Mouse (Mus musculus) erythroblast, embryonic 14.5 days (primary cell): Measurements from ENCODE around the gene Pstpip1. TPM values are rescaled to one million over a fixed set of nuclear protein-coding genes. Genes with fewer than 3 reads are reported as not detected.

Experiments used
- H3K27me3 ChIP-seq: 2 replicates; pipeline ENCODE4 v1.6.1; 2012; ENCODE audit warnings: inconsistent platforms; ENCODE audit not compliant: control insufficient read depth
- H3K36me3 ChIP-seq: 2 replicates; pipeline ENCODE4 v1.6.1; 2012; ENCODE audit warnings: mild to moderate bottlenecking, inconsistent platforms; ENCODE audit not compliant: control insufficient read depth
- H3K4me1 ChIP-seq: 2 replicates; pipeline ENCODE4 v1.6.1; 2012; ENCODE audit warnings: inconsistent platforms; ENCODE audit not compliant: control insufficient read depth
- H3K4me3 ChIP-seq: replicated peaks from 2 replicates; pipeline ENCODE3; 2012; ENCODE audit warnings: moderate library complexity, mild to moderate bottlenecking, inconsistent platforms
- H3K9me3 ChIP-seq: 2 replicates; pipeline ENCODE4 v1.6.1; 2012; ENCODE audit warnings: low read length, inconsistent platforms, mixed read lengths; ENCODE audit not compliant: control insufficient read depth
- GATA1 ChIP-seq: IDR thresholded peaks from 2 replicates; pipeline ENCODE4 v1.6.1; 2012; ENCODE audit warnings: low read length, inconsistent platforms, mixed read lengths
- TAL1 ChIP-seq: IDR thresholded peaks from 3 replicates; pipeline ENCODE4 v1.6.1; 2012; ENCODE audit warnings: low read length, inconsistent platforms, mixed read lengths
- polyA plus RNA-seq: library from polyadenylated mRNA; stranded (reverse); fragments of >175 nt; gene quantifications from 2 replicates; pipeline ENCODE4 v1.2.3, GENCODE M21; 2012

Pstpip1 gene
- 0.06 TPM in 1 of 2 replicates, not detected in the other for polyA plus RNA-seq

- H3K4me1 ChIP-seq: no peaks in the 10 kb centered on the region
- no peaks in the 10 kb centered on the region for H3K9me3 ChIP-seq
- TF ChIP-seq TAL1 (no peak), GATA1 (no peak)
- no peaks in the 10 kb centered on the region for H3K27me3 ChIP-seq
- no peak within 1 kb of the TSS for H3K4me3 ChIP-seq
- no peaks in the 10 kb centered on the region for H3K36me3 ChIP-seq
Measured at GRCm38 (mm10) chr9:56089778-56090520, at the start of gene Pstpip1. Gene Pstpip1 (plus strand): TSS chr9:56089962.

GRCm38 (mm10) chr9:56041372-56042180 lies 48.2 kb upstream of the Pstpip1 start, which contains the start of gene Rcn2:
Gene Rcn2 (plus strand): TSS chr9:56041845.
- Histone ChIP-seq H3K27me3 (peaks cover 3% of the 10 kb centered on the region; the same call in 1 of the 2 replicates), H3K4me1 (peaks cover 16% of the 10 kb centered on the region), H3K9me3 (no peaks in the 10 kb centered on the region), H3K36me3 (peaks cover 2% of the 10 kb centered on the region; the same call in 1 of the 2 replicates), H3K4me3 (peak within 1 kb of the TSS; percentile 82)
- TF ChIP-seq TAL1 (no peak), GATA1 (no peak)

- peaks cover 3% of the 10 kb centered on the region; the same call in 1 of the 2 replicates for H3K27me3 ChIP-seq
- H3K9me3 ChIP-seq: no peaks in the 10 kb centered on the region
- H3K4me3 ChIP-seq: peak overlapping the region; percentile 82
- peaks cover 2% of the 10 kb centered on the region; the same call in 1 of the 2 replicates for H3K36me3 ChIP-seq
- H3K4me1 ChIP-seq: peaks cover 16% of the 10 kb centered on the region
- no peak for TF ChIP-seq TAL1
- TF ChIP-seq GATA1: no peak
Measured at GRCm38 (mm10) chr9:56042181-56042621, 47.6 kb upstream of the Pstpip1 start.

GRCm38 (mm10) chr9:56053796-56054195 lies 36.0 kb upstream of the Pstpip1 start:
- H3K4me3 ChIP-seq: no peak overlapping the region
- H3K4me1 ChIP-seq: no peaks in the 10 kb centered on the region

GRCm38 (mm10) chr9:56056147-56056546 lies 33.6 kb upstream of the Pstpip1 start:
- Histone ChIP-seq H3K4me3 (no peak overlapping the region), H3K27me3 (no peaks in the 10 kb centered on the region), H3K36me3 (peaks cover 18% of the 10 kb centered on the region), H3K4me1 (no peaks in the 10 kb centered on the region), H3K9me3 (no peaks in the 10 kb centered on the region)
- TF ChIP-seq GATA1: no peak
- no peak for TF ChIP-seq TAL1

More at GRCm38 (mm10) chr9:56053796-56054195, 36.0 kb upstream of the Pstpip1 start:
- no peaks in the 10 kb centered on the region for H3K27me3 ChIP-seq
- no peaks in the 10 kb centered on the region for H3K9me3 ChIP-seq
- peaks cover 9% of the 10 kb centered on the region for H3K36me3 ChIP-seq
- TF ChIP-seq GATA1 (no peak), TAL1 (no peak)

- Histone ChIP-seq H3K9me3 (no peaks in the 10 kb centered on the region), H3K36me3 (peaks cover 28% of the 10 kb centered on the region), H3K4me3 (no peak overlapping the region), H3K27me3 (no peaks in the 10 kb centered on the region), H3K4me1 (no peaks in the 10 kb centered on the region)
- TF ChIP-seq TAL1: no peak
- no peak for TF ChIP-seq GATA1
Measured at GRCm38 (mm10) chr9:56062336-56062735, 27.4 kb upstream of the Pstpip1 start.

- TF ChIP-seq TAL1 (no peak), GATA1 (no peak)
- peaks cover 15% of the 10 kb centered on the region for H3K36me3 ChIP-seq
- no peak overlapping the region for H3K4me3 ChIP-seq
- H3K27me3 ChIP-seq: no peaks in the 10 kb centered on the region
- peaks cover 3% of the 10 kb centered on the region; the same call in 1 of the 2 replicates for H3K4me1 ChIP-seq
- no peaks in the 10 kb centered on the region for H3K9me3 ChIP-seq
Measured at GRCm38 (mm10) chr9:56065011-56065410, 24.8 kb upstream of the Pstpip1 start.

GRCm38 (mm10) chr9:56067964-56068363 lies 21.8 kb upstream of the Pstpip1 start:
- Histone ChIP-seq H3K27me3 (no peaks in the 10 kb centered on the region), H3K4me1 (peaks cover 5% of the 10 kb centered on the region; the same call in 1 of the 2 replicates), H3K4me3 (no peak overlapping the region), H3K9me3 (no peaks in the 10 kb centered on the region), H3K36me3 (no peaks in the 10 kb centered on the region)
- TF ChIP-seq GATA1: no peak
- no peak for TF ChIP-seq TAL1

GRCm38 (mm10) chr9:56068630-56069029 lies 21.1 kb upstream of the Pstpip1 start:
- H3K9me3 ChIP-seq: no peaks in the 10 kb centered on the region
- H3K36me3 ChIP-seq: no peaks in the 10 kb centered on the region
- H3K4me3 ChIP-seq: no peak overlapping the region
- peaks cover 5% of the 10 kb centered on the region; the same call in 1 of the 2 replicates for H3K4me1 ChIP-seq
- H3K27me3 ChIP-seq: no peaks in the 10 kb centered on the region
- TF ChIP-seq TAL1 (no peak), GATA1 (no peak)
